Mouse (Mus musculus) liver, embryonic 14.5 days (tissue): Measurements from ENCODE around the gene Ap1g1.

Experiments used
- CTCF ChIP-seq: IDR thresholded peaks from 2 replicates; pipeline ENCODE4 v1.5.1; 2016; ENCODE audit warnings: antibody characterized with exemption, low read depth, control low read depth
- EP300 ChIP-seq: IDR thresholded peaks from 2 replicates; pipeline ENCODE4 v1.6.1; 2016; ENCODE audit warnings: antibody characterized with exemption, low read depth

DNA sequence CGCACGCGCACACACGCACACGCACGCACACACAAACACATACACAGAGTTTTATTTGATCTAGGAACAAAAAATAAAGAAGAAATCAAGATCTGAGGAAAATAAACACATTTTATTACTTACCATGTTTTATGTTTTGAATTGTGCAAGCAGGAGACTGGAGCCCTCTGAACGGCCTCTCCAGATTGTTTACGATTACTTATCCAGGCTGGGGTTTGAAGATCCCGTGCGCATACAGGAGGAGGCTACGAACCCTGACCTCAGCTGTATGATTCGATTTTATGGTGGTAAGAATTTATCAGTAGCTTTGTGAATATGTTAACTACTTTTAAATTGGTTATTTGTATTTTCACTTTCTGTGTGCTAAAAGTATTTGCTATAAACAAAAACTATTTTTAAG, 117.0 kb downstream of the Ap1g1 start:
- TF ChIP-seq CTCF (no peak), EP300 (no peak)
